Mouse (Mus musculus) embryonic facial prominence, embryonic 11.5 days (tissue): ENCODE data around the gene Cx3cl1. TPM values are rescaled to one million over a fixed set of nuclear protein-coding genes. Genes with fewer than 3 reads are reported as not detected.

Source experiments
- ATAC-seq: fragments of 200-750 bp; cut with Nextera tagmentation; replicated peaks from 2 replicates; pipeline ENCODE4 v1.8.0; 2017; ENCODE audit warnings: low read depth; ENCODE audit not compliant: insufficient number of reproducible peaks, low FRiP score, low TSS enrichment
- DNase-seq: peaks from one replicate; pipeline ENCODE4 v3.0.0-alpha.2; 2015; ENCODE audit warnings: low spot score
- H3K27ac ChIP-seq: fragments of 300-500 bp; sonication (generic); replicated peaks from 2 replicates; pipeline ENCODE4 v1.5.1; 2014; ENCODE audit warnings: mild to moderate bottlenecking, low read depth, low read length, control low read depth
- H3K27me3 ChIP-seq: fragments of 300-500 bp; sonication (generic); 2 replicates; pipeline ENCODE4 v1.6.1; 2014; ENCODE audit warnings: mild to moderate bottlenecking, low read length, moderate library complexity, mixed read lengths; ENCODE audit not compliant: control insufficient read depth, insufficient read depth
- H3K36me3 ChIP-seq: fragments of 300-500 bp; sonication (generic); replicated peaks from 2 replicates; pipeline ENCODE4 v1.6.1; 2014; ENCODE audit warnings: low read depth, mild to moderate bottlenecking, low read length, moderate library complexity, mixed read lengths; ENCODE audit not compliant: control insufficient read depth, insufficient read depth
- H3K4me1 ChIP-seq: fragments of 300-500 bp; sonication (generic); 2 replicates; pipeline ENCODE4 v1.6.1; 2014; ENCODE audit warnings: low read length, mixed read lengths; ENCODE audit not compliant: control insufficient read depth, insufficient read depth
- H3K4me2 ChIP-seq: fragments of 300-500 bp; sonication (generic); 2 replicates; pipeline ENCODE4 v1.6.1; 2014; ENCODE audit warnings: low read depth, mild to moderate bottlenecking, control low read depth, low read length, moderate library complexity
- H3K4me3 ChIP-seq: fragments of 300-500 bp; sonication (generic); 2 replicates; pipeline ENCODE4 v1.5.1; 2014; ENCODE audit warnings: low read depth, low read length, control low read depth
- H3K9ac ChIP-seq: fragments of 300-500 bp; sonication (generic); replicated peaks from 2 replicates; pipeline ENCODE4 v1.6.1; 2014; ENCODE audit warnings: mild to moderate bottlenecking, control low read depth, low read length
- H3K9me3 ChIP-seq: fragments of 300-500 bp; sonication (generic); replicated peaks from 2 replicates; pipeline ENCODE4 v1.6.1; 2016; ENCODE audit warnings: mild to moderate bottlenecking, low read length, inconsistent platforms, mixed read lengths; ENCODE audit not compliant: control insufficient read depth
- WGBS: fragments of 180-500 bp; shearing (Covaris S2); extraction: QIAGEN DNeasy Blood & Tissue Kit; methylation state at CpG from one replicate; pipeline ENCODE4 v1.1.7; 2014; 5-methylcytosine and 5-hydroxymethylcytosine counted together
- polyA plus RNA-seq: library from polyadenylated mRNA; unstranded; fragments of >200 nt; fragmentation: Nextera tagmentation; extraction: Ambion mirVana; gene quantifications from 2 replicates; pipeline ENCODE4 v1.2.1, GENCODE M21; 2014

Gene Cx3cl1
- polyA plus RNA-seq, 1 experiment from 2014 or later = 5.6 TPM

- H3K36me3 ChIP-seq = no peaks in the 10 kb centered on the region
- H3K4me3 ChIP-seq = no peak overlapping the region
- H3K9me3 ChIP-seq = no peaks in the 10 kb centered on the region
- H3K27ac ChIP-seq = no peak overlapping the region
- H3K27me3 ChIP-seq = no peaks in the 10 kb centered on the region
- no peaks in the 10 kb centered on the region for H3K4me1 ChIP-seq
- H3K9ac ChIP-seq = no peak overlapping the region
- no peak for ATAC-seq
- 84% methylated on average over 3 of the region's 3 CpGs for WGBS
- no peak for DNase-seq
- no peak overlapping the region for H3K4me2 ChIP-seq
Measured at GRCm38 (mm10) chr8:94740591-94740990, 31.2 kb upstream of the Cx3cl1 start.

- ATAC-seq = no peak
- 94% methylated on average over 4 of the region's 4 CpGs for WGBS
- H3K36me3 ChIP-seq = no peaks in the 10 kb centered on the region
Measured at GRCm38 (mm10) chr8:94741726-94742125, 30.1 kb upstream of the Cx3cl1 start.

GRCm38 (mm10) chr8:94744484-94744883, 27.3 kb upstream of the Cx3cl1 start:
- 93% methylated on average over 5 of the region's 5 CpGs for WGBS
- Histone ChIP-seq H3K4me3 (no peak overlapping the region), H3K9ac (no peak overlapping the region), H3K36me3 (no peaks in the 10 kb centered on the region), H3K4me1 (no peaks in the 10 kb centered on the region), H3K27me3 (no peaks in the 10 kb centered on the region), H3K9me3 (no peaks in the 10 kb centered on the region), H3K4me2 (no peak overlapping the region), H3K27ac (no peak overlapping the region)
- no peak for ATAC-seq
- DNase-seq = no peak

More at GRCm38 (mm10) chr8:94741726-94742125, 30.1 kb upstream of the Cx3cl1 start:
- H3K9me3 ChIP-seq = no peaks in the 10 kb centered on the region
- no peak overlapping the region for H3K9ac ChIP-seq
- no peak overlapping the region for H3K4me2 ChIP-seq
- H3K4me3 ChIP-seq = no peak overlapping the region
- H3K27me3 ChIP-seq = no peaks in the 10 kb centered on the region
- DNase-seq = no peak
- H3K4me1 ChIP-seq = no peaks in the 10 kb centered on the region
- no peak overlapping the region for H3K27ac ChIP-seq

GRCm38 (mm10) chr8:94744972-94745371, 26.8 kb upstream of the Cx3cl1 start:
- Histone ChIP-seq H3K9me3 (no peaks in the 10 kb centered on the region), H3K36me3 (no peaks in the 10 kb centered on the region), H3K4me1 (no peaks in the 10 kb centered on the region), H3K4me2 (no peak overlapping the region), H3K4me3 (no peak overlapping the region), H3K9ac (no peak overlapping the region), H3K27me3 (no peaks in the 10 kb centered on the region), H3K27ac (no peak overlapping the region)
- no peak for ATAC-seq
- no peak for DNase-seq
- WGBS = 78% methylated on average over 9 of the region's 9 CpGs

- no peak within 1 kb of the TSS for H3K4me2 ChIP-seq
- DNase-seq (no peak), ATAC-seq (no peak)
- H3K9ac ChIP-seq = no peak within 1 kb of the TSS
- H3K27ac ChIP-seq = no peak within 1 kb of the TSS
- H3K36me3 ChIP-seq = no peaks in the 10 kb centered on the region
- no peaks in the 10 kb centered on the region for H3K9me3 ChIP-seq
- WGBS = 93% methylated on average over 7 of the region's 7 CpGs
- H3K27me3 ChIP-seq = no peaks in the 10 kb centered on the region
- H3K4me3 ChIP-seq = no peak within 1 kb of the TSS
- no peaks in the 10 kb centered on the region for H3K4me1 ChIP-seq
Measured at GRCm38 (mm10) chr8:94745476-94746184, 26.2 kb upstream of the Cx3cl1 start, which contains the start of gene Ccl22. TSS of gene Ccl22 (plus strand) at chr8:94745590.

- H3K9me3 ChIP-seq = no peaks in the 10 kb centered on the region
- no peaks in the 10 kb centered on the region for H3K4me1 ChIP-seq
- 77% methylated on average over 8 of the region's 8 CpGs for WGBS
Measured at GRCm38 (mm10) chr8:94746832-94747231, 25.0 kb upstream of the Cx3cl1 start.

GRCm38 (mm10) chr8:94748363-94748762, 23.4 kb upstream of the Cx3cl1 start:
- H3K4me1 ChIP-seq = no peaks in the 10 kb centered on the region
- WGBS = 64% methylated on average over 4 of the region's 4 CpGs
- H3K4me2 ChIP-seq = no peak overlapping the region
- DNase-seq (no peak), ATAC-seq (no peak)
- no peak overlapping the region for H3K9ac ChIP-seq
- H3K9me3 ChIP-seq = no peaks in the 10 kb centered on the region
- H3K36me3 ChIP-seq = no peaks in the 10 kb centered on the region
- no peak overlapping the region for H3K27ac ChIP-seq
- H3K27me3 ChIP-seq = no peaks in the 10 kb centered on the region
- H3K4me3 ChIP-seq = no peak overlapping the region

More at GRCm38 (mm10) chr8:94746832-94747231, 25.0 kb upstream of the Cx3cl1 start:
- DNase-seq (no peak), ATAC-seq (no peak)
- no peak overlapping the region for H3K4me3 ChIP-seq
- H3K4me2 ChIP-seq = no peak overlapping the region
- H3K9ac ChIP-seq = no peak overlapping the region
- no peaks in the 10 kb centered on the region for H3K27me3 ChIP-seq
- H3K36me3 ChIP-seq = no peaks in the 10 kb centered on the region
- no peak overlapping the region for H3K27ac ChIP-seq

GRCm38 (mm10) chr8:94749942-94750341, 21.9 kb upstream of the Cx3cl1 start:
- Histone ChIP-seq H3K4me3 (no peak overlapping the region), H3K4me2 (no peak overlapping the region), H3K27me3 (no peaks in the 10 kb centered on the region), H3K9ac (no peak overlapping the region), H3K36me3 (no peaks in the 10 kb centered on the region), H3K27ac (no peak overlapping the region), H3K9me3 (no peaks in the 10 kb centered on the region), H3K4me1 (no peaks in the 10 kb centered on the region)
- ATAC-seq = no peak
- 79% methylated on average over 3 of the region's 3 CpGs for WGBS
- no peak for DNase-seq
